Mouse (Mus musculus): ENCODE measurements at regions not wholly inside any gene's neighbourhood (a gene's known extent, or its start where the extent isn't known, plus 50 kb on each side); places are given as distances from the start of the nearest gene placed in this dataset.
A peak's percentile ranks its signal among the peaks of the same experiment; 100 is the strongest.

DNA sequence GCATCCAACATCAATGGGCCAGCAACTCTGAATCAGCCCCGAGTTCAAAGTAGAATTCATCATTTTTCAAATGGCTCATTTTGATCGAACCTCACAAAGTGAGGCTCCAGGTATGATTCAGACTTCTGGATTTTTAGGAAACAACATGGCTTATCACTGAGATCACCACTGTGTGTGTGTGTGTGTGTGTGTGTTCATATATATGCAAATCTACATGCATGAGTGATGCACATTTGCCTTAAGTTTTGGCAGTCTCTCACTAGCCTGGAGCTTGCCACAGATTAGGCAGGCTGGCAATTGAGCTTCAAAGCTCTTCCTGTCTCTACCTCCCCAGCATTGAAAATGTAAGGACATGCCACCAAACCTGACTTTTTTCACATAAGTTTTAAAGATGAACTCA, 195.1 kb upstream of the Mindy3 start:
- no peak overlapping the region for H3K27ac ChIP-seq (ENCODE audit: low read depth, low read length)
- H3K36me3 ChIP-seq (ENCODE audit: control insufficient read depth, insufficient read depth) = no peaks in the 10 kb centered on the region
- no peak for ATAC-seq
- H3K4me2 ChIP-seq (replicated peaks; ENCODE audit: low read depth) = no peak overlapping the region
- WGBS = 77% methylated on average over 2 of the region's 2 CpGs
- TF ChIP-seq CTCF (IDR thresholded peaks at IDR 0.05; ENCODE audit: low read depth) = no peak
- no peaks in the 10 kb centered on the region for H3K27me3 ChIP-seq (replicated peaks; ENCODE audit: control insufficient read depth, insufficient read depth, low read length)
- no peaks in the 10 kb centered on the region for H3K9me3 ChIP-seq (ENCODE audit: control insufficient read depth)
- no peak overlapping the region for H3K4me3 ChIP-seq (ENCODE audit: low read depth, low read length)
- H3K9ac ChIP-seq (ENCODE audit: low read depth, low read length) = no peak overlapping the region
- H3K4me1 ChIP-seq (replicated peaks; ENCODE audit: control insufficient read depth, insufficient read depth, low read length) = no peaks in the 10 kb centered on the region

DNA sequence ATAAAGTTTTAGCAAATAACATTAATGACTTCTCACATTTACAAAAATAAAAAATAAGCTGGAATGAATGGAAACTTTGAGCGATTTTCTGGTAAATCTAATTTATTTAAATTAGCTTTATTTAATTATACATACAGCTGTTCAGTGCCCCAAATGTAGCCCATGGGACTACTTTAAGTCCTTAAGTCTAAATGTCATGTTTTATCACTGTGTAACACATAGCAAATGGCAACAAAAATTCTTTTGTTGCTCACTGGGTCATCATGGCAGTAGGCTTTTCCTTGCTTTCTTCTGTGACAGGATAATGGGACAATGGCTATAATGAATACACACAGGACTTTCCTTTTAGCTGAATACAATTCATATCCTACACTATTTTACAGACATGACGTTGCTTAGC, 194.6 kb upstream of the Mindy3 start:
- TF ChIP-seq CTCF (IDR thresholded peaks at IDR 0.05; ENCODE audit: low read depth) = no peak
- no peaks in the 10 kb centered on the region for H3K9me3 ChIP-seq (ENCODE audit: control insufficient read depth)
- H3K4me1 ChIP-seq (replicated peaks; ENCODE audit: control insufficient read depth, insufficient read depth, low read length) = no peaks in the 10 kb centered on the region
- H3K4me3 ChIP-seq (ENCODE audit: low read depth, low read length) = no peak overlapping the region
- H3K27me3 ChIP-seq (replicated peaks; ENCODE audit: control insufficient read depth, insufficient read depth, low read length) = no peaks in the 10 kb centered on the region
- no peak for ATAC-seq
- 70% methylated on average over 2 of the region's 2 CpGs for WGBS
- H3K27ac ChIP-seq (ENCODE audit: low read depth, low read length) = no peak overlapping the region
- H3K4me2 ChIP-seq (replicated peaks; ENCODE audit: low read depth) = no peak overlapping the region
- H3K36me3 ChIP-seq (ENCODE audit: control insufficient read depth, insufficient read depth) = no peaks in the 10 kb centered on the region
- H3K9ac ChIP-seq (ENCODE audit: low read depth, low read length) = no peak overlapping the region

DNA sequence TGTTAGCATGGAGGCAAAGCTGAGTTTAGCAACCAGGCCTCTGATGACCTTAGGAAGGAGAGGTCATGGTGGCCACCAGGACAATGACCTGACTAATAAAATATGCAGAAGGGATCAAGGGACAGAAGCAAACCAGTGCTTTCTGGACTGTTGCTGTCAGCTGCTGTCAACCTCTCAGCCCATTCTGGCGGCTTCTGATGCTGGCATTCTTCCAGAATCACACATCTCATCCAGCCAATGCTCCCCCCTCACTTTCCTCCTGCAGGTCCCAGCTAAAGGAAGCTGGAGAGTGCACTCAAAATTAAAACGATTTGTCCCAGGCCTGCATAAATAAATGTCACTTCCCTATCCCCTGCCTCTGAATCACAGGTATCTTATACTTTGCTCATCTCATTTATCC, 163.3 kb upstream of the Mindy3 start:
- H3K4me1 ChIP-seq (replicated peaks; ENCODE audit: control insufficient read depth, insufficient read depth, low read length) = no peaks in the 10 kb centered on the region
- no peaks in the 10 kb centered on the region for H3K36me3 ChIP-seq (ENCODE audit: control insufficient read depth, insufficient read depth)
- no peak overlapping the region for H3K27ac ChIP-seq (ENCODE audit: low read depth, low read length)
- no peak for TF ChIP-seq CTCF (IDR thresholded peaks at IDR 0.05; ENCODE audit: low read depth)
- no peaks in the 10 kb centered on the region for H3K27me3 ChIP-seq (replicated peaks; ENCODE audit: control insufficient read depth, insufficient read depth, low read length)
- no peak for ATAC-seq
- no peak overlapping the region for H3K4me3 ChIP-seq (ENCODE audit: low read depth, low read length)
- no peak overlapping the region for H3K4me2 ChIP-seq (replicated peaks; ENCODE audit: low read depth)
- 23% methylated on average over 2 of the region's 2 CpGs for WGBS
- no peaks in the 10 kb centered on the region for H3K9me3 ChIP-seq (ENCODE audit: control insufficient read depth)
- no peak overlapping the region for H3K9ac ChIP-seq (ENCODE audit: low read depth, low read length)

DNA sequence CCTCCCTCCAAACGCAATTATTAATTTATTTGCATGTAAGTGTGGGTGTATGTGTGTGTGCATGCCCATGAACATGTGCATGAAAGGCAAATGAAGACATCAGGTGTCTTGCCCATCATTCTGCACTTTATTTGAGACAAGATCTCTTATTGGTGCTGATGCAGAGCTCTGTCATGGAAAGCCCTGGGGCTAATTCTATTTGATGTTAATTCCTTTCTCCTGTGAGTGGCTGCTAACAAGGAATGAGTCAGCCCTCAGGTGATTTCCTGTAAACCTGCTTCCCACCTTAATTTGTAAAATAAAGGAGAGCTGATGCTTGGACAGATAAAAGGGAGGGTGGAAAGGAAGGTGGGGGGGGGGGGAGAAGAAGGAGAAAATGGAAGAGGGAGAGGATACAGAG, 138.5 kb upstream of the Mindy3 start:
- H3K4me1 ChIP-seq (replicated peaks; ENCODE audit: control insufficient read depth, insufficient read depth, low read length) = no peaks in the 10 kb centered on the region
- ATAC-seq = no peak
- H3K9ac ChIP-seq (ENCODE audit: low read depth, low read length) = no peak overlapping the region
- 50% methylated on average over 1 of the region's 1 CpGs for WGBS
- no peak for TF ChIP-seq CTCF (IDR thresholded peaks at IDR 0.05; ENCODE audit: low read depth)
- H3K36me3 ChIP-seq (ENCODE audit: control insufficient read depth, insufficient read depth) = no peaks in the 10 kb centered on the region
- H3K9me3 ChIP-seq (ENCODE audit: control insufficient read depth) = no peaks in the 10 kb centered on the region
- H3K27ac ChIP-seq (ENCODE audit: low read depth, low read length) = no peak overlapping the region
- no peak overlapping the region for H3K4me3 ChIP-seq (ENCODE audit: low read depth, low read length)
- H3K27me3 ChIP-seq (replicated peaks; ENCODE audit: control insufficient read depth, insufficient read depth, low read length) = no peaks in the 10 kb centered on the region
- H3K4me2 ChIP-seq (replicated peaks; ENCODE audit: low read depth) = no peak overlapping the region

DNA sequence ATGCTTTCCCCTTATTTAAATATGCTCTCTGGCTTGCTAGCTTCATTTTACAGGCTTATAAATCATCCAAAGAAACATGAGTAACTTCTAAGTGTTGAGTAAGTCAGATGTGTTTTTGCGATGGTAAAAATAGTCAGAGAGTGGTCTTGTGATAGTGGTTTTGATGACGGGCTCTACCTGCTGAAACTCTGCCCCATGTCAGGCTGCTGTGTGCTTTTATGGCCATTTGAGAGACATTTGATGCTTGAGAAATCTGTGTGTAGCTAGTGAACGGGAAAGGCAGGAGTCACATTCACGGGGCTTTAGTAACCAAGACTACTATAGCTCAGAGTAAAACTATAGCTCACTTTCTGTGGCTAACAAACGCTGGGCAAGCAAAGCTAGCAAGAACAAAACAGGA, 103.1 kb upstream of the Mindy3 start:
- no peaks in the 10 kb centered on the region for H3K36me3 ChIP-seq (ENCODE audit: control insufficient read depth, insufficient read depth)
- H3K4me1 ChIP-seq (replicated peaks; ENCODE audit: control insufficient read depth, insufficient read depth, low read length) = no peaks in the 10 kb centered on the region
- no peak overlapping the region for H3K4me3 ChIP-seq (ENCODE audit: low read depth, low read length)
- H3K9ac ChIP-seq (ENCODE audit: low read depth, low read length) = no peak overlapping the region
- H3K9me3 ChIP-seq (ENCODE audit: control insufficient read depth) = no peaks in the 10 kb centered on the region
- no peaks in the 10 kb centered on the region for H3K27me3 ChIP-seq (replicated peaks; ENCODE audit: control insufficient read depth, insufficient read depth, low read length)
- H3K4me2 ChIP-seq (replicated peaks; ENCODE audit: low read depth) = no peak overlapping the region
- TF ChIP-seq CTCF (IDR thresholded peaks at IDR 0.05; ENCODE audit: low read depth) = no peak
- no peak for ATAC-seq
- no peak overlapping the region for H3K27ac ChIP-seq (ENCODE audit: low read depth, low read length)
- 70% methylated on average over 5 of the region's 5 CpGs for WGBS

DNA sequence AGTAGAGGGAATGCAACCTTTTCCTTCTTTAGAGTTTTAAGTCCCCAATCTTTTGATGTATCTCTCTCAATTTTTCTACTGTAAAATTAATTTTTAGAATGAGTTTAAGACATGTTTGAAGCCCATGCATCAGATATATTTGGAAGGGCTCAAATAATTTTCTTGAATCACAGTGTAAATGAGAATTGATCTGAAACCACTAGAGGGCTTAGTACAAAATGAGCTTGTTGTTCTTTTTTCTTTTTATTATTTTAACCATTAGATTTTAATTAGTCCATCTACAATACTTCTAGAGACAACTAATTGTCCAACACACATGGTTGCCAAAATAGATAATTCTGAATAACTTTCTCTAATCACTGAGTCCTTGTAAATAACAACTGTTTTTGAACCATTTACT, 102.5 kb upstream of the Mindy3 start:
- Histone ChIP-seq H3K27ac (ENCODE audit: low read depth, low read length) (no peak overlapping the region), H3K9ac (ENCODE audit: low read depth, low read length) (no peak overlapping the region), H3K9me3 (ENCODE audit: control insufficient read depth) (no peaks in the 10 kb centered on the region), H3K4me1 (replicated peaks; ENCODE audit: control insufficient read depth, insufficient read depth, low read length) (no peaks in the 10 kb centered on the region), H3K4me2 (replicated peaks; ENCODE audit: low read depth) (no peak overlapping the region), H3K36me3 (ENCODE audit: control insufficient read depth, insufficient read depth) (no peaks in the 10 kb centered on the region), H3K27me3 (replicated peaks; ENCODE audit: control insufficient read depth, insufficient read depth, low read length) (no peaks in the 10 kb centered on the region), H3K4me3 (ENCODE audit: low read depth, low read length) (no peak overlapping the region)
- no peak for ATAC-seq
- no peak for TF ChIP-seq CTCF (IDR thresholded peaks at IDR 0.05; ENCODE audit: low read depth)

DNA sequence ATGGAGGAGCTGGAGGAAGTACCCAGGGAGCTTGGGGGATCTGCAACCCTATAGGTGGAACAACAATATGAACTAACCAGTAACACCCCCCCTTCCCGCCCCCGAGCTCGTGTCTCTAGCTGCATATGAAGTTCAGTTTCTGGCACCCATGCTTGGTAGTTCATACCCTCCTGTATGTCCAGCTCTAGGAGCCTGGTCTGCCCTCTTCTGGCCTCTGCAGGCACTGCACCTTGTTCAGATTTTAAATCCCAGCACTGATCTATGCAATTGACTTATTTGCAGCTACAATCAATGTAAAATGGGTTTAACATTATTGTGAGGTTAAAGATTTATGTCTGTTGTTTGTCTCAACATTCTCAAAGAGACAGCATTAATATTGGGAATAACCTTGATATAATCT, 73.1 kb upstream of the Mindy3 start:
- Histone ChIP-seq H3K36me3 (ENCODE audit: control insufficient read depth, insufficient read depth) (no peaks in the 10 kb centered on the region), H3K4me2 (replicated peaks; ENCODE audit: low read depth) (no peak overlapping the region), H3K27me3 (replicated peaks; ENCODE audit: control insufficient read depth, insufficient read depth, low read length) (no peaks in the 10 kb centered on the region), H3K9me3 (ENCODE audit: control insufficient read depth) (no peaks in the 10 kb centered on the region), H3K27ac (ENCODE audit: low read depth, low read length) (no peak overlapping the region), H3K4me3 (ENCODE audit: low read depth, low read length) (no peak overlapping the region), H3K9ac (ENCODE audit: low read depth, low read length) (no peak overlapping the region), H3K4me1 (replicated peaks; ENCODE audit: control insufficient read depth, insufficient read depth, low read length) (no peaks in the 10 kb centered on the region)
- 74% methylated on average over 3 of the region's 3 CpGs for whole genome bisulfite sequencing
- peak; percentile 43 for TF ChIP-seq CTCF (IDR thresholded peaks at IDR 0.05; ENCODE audit: low read depth)
- ATAC-seq = no peak
